Mouse (Mus musculus): ENCODE measurements at regions not wholly inside any gene's neighbourhood (a gene's known extent, or its start where the extent isn't known, plus 50 kb on each side); places are given as distances from the start of the nearest gene placed in this dataset.

DNA sequence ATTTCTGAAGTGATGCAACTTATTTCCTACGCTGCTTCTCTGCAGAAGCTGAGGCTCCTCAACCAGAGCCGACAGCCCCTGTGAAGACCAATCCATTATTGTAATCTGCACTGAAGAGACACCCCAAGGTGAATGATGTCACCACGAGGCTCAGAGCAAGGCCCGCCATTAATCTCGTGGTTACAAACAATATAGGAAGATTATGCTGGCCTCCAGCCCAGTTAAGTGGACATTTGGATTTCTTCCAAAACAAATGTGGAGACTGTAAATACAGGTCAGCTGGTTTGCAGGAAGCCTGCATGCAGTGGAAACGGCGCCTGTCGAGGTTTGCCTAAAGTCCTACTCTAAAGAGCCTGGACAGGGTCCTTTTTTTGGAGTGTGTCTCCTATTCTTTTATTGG lies 390.6 kb upstream of the Zmiz1 start:
- DNase-seq = no peak

GRCm38 (mm10) chr14:25073143-25073542 lies 385.8 kb upstream of the Zmiz1 start:
- no peak for DNase-seq

- no peak for DNase-seq
Measured at GRCm38 (mm10) chr14:25074022-25074800, 384.8 kb upstream of the Zmiz1 start.

DNA sequence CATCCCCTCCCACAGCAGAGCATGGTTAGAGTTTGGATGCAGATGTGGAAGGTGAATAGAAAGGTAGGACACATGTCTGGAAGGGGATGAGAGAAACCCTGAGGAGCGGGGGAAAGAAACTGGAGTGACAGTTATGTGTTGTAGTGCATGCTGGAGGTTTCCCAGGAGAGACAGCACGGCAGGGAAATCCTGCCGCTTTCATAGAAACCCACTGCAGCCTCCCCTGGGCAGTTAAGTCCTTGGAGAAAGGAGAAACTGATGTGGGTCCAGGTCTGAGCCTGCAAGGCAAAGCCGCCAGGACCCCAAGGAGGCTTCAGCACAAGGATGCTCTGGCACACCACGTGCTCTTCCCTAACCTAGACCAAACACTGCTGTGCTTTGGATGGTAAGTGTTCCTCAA lies 384.1 kb upstream of the Zmiz1 start:
- no peak for DNase-seq

DNA sequence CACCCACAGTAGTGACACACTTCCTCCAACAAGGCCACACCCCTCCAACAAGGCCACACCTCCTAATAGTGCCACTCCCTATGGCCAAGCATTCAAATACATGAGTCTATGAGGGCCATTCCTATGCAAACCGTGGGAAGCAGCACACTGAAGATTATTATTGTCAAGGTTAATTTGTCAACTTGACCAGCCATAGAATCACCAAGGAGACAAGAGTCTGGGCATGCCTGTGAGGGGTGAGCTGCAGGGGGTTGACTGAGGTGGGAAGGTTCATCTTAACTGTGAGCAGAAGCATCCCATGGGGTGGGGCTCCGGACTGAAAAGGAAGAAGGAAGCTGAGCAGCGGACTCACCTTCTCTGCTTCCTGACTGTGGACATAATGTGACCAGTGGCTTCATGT lies 378.6 kb upstream of the Zmiz1 start:
- no peak for DNase-seq

DNA sequence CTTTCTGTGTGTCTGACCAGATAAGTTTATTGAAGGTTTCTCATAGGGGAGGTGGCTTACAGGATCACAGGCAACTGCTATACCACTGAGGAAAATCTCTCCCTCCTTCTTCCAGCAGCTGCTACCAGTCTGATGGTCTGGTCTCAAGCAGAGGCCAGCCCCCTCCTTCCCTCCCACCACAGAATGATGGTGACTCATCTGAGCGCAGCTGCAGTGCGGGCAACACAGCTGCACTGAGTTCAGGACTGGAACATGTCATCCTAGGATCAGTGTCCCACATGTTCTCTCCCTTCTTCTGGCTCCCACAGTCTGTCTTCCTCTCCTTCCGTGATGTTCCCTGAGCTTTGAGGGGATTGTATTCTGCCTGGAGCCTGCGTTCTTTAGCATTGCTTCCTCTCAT lies 375.1 kb upstream of the Zmiz1 start:
- DNase-seq = no peak

GRCm38 (mm10) chr14:25096786-25097185 lies 362.2 kb upstream of the Zmiz1 start:
- DNase-seq = no peak

DNA sequence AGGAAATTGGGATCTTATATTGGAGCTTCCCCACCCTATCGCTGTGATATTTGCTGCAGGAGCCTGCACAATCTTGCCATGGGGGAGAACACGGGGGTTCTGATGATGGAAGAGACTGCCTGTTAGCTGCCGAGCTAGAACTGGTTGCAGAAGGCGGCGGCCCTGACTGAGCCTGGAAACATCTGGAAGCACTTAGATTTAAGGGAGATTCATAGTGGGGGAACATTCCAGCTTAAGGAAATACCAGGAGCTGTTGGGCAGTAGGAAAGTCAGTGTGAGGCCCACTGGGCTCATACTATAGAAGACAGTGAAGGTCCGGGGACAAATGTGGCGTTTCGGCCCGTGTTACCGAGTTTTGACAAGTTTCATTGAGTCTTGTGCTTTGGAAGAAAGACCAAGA lies 353.6 kb upstream of the Zmiz1 start:
- no peak for DNase-seq

GRCm38 (mm10) chr14:25106451-25106850 lies 352.5 kb upstream of the Zmiz1 start:
- DNase-seq = no peak

- DNase-seq = peak; percentile 52 to 53
Measured at GRCm38 (mm10) chr14:25108101-25108652, 350.8 kb upstream of the Zmiz1 start.

DNA sequence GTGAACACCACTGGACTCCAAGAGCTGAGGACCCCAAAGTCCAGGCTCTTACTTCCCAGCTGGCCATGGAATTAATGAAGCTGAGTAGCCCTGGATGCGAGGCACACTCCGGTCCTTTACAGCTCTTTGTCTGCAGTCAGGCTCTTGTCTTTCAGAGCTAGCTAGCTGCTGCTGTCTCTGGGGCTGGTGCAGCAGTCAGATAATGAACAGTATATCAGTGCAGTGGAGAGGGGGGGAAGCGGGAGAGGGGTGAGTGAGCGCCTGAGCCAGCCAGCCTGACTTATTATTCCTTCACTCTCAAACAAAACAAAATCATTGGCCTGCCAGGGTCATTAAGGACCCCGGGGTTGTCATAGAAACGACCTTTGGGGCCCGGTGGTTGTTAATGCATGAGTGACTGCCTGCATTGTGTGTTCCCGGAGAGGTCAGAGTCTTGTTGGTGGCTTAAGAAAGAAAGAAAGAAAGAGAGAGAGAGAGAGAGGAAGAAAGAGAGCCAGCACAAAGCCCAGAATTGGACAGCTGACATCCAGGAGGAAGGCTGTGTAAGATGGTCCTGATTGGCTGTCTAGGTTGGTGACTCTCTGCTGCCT lies 350.2 kb upstream of the Zmiz1 start:
- peak in 1 of 2 experiments; percentile 8 for DNase-seq

GRCm38 (mm10) chr14:25109691-25110090 lies 349.3 kb upstream of the Zmiz1 start:
- DNase-seq = no peak

DNA sequence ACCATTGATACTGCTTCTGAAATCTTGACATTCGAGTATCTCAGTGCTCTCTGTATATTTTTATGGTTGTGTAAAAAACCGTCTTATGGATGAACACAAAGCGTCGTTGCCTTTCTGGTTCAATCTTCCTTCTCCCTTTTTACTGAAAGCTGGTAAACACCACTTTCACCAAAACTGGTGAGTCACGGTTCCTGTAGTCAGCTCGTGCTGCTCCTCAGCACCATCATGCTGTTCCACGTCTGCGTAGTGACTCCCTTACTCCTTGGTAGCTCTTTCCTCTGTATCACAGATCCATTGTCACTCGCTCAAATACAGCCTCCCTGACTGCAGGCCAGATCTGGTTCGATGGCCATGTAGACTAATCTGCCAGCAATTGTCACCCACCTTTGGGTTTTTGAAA lies 346.2 kb upstream of the Zmiz1 start:
- DNase-seq = no peak

- DNase-seq = no peak
Measured at GRCm38 (mm10) chr14:25113326-25113725, 345.7 kb upstream of the Zmiz1 start.

DNA sequence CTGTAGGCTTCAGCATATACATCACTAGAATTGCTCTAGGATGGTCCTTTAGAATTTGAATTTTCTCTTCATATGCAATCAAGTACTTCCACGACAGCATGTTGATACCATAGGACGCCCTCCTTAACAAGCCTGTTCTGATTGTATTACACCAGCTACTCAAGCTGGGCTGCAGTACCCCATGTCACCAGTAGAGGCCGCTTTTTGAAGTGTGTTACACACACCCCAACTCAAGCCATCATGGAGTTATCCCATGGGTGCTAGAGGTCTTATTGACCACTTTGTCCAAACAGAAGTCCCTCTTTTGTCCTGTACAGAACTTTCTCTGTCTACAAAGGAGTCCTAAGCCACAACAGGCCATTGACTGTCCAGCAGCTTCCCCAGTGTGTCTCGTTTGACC lies 342.6 kb upstream of the Zmiz1 start:
- peak; percentile 84 for DNase-seq

DNA sequence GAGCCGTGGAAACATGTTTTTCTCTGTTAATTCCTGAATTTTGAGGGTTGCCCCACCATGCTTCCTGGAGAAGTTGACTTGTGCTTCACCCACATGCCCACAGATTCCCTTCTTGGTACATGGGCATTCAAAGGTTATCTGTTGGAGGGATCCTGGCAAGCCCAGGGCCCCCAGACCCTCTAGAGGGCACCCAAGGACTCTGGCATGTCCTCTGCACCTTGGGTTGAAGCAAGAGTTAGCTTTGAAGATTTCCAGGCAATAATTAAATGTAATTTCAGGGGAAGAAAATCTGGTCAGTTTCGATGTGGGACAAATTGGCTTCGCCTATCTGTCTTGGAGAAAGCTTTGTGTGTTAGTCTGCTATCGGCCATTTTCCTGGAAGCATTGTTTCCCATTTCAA lies 339.0 kb upstream of the Zmiz1 start:
- DNase-seq = no peak

GRCm38 (mm10) chr14:25120506-25120905 lies 338.5 kb upstream of the Zmiz1 start:
- DNase-seq = no peak

- no peak for DNase-seq
Measured at GRCm38 (mm10) chr14:25122971-25123535, 335.9 kb upstream of the Zmiz1 start.

- DNase-seq = no peak
Measured at GRCm38 (mm10) chr14:25123541-25124337, 335.2 kb upstream of the Zmiz1 start.

DNA sequence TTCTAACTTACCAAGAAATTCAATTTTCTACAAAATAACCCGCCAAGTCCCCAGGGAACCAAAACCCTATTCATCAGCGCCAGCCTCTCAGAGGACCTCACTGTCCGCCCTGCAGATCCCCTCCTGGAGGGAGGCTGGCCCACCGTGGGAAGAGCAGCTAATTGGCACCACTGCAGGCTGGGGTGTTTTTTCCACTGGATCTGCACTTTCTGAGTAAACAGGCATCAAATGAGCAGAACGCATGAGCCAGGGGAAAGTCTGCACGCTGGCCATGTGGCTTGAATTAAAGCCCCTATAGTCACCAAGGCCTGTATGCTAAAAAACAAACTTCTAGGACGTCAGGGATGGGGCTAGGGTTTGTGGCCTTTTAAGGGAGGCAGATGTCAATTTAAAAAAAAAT lies 332.4 kb upstream of the Zmiz1 start:
- no peak for DNase-seq

DNA sequence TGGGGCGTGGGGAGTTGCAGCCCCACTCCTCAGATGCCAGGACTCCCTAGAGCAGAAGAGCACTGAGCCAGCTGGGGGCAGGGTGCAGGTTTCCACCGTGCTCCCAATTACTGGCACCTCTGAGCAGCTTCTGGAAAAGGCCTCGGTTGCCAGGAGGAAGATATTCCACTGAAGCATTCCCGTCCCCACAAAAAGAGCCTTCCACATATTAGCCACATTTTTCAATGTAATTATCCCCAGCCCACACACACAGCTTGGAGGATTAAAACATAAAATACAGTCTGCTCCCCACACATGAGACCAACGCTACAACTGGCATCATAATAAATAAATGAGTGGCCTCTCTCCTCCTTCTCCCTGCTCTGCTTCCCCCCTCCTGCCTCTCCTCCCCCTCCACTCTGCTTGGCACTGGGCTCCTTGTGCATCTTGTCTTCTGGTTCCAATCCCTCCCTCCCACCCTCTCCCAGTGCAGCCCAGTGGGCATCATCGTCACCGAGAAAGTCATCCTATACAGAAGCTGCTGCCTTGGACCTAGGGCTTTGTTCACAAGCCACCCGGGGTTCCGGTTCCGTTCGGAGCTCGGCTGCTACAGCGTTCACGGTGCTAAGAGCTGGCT lies 331.3 kb upstream of the Zmiz1 start:
- DNase-seq = no peak

DNA sequence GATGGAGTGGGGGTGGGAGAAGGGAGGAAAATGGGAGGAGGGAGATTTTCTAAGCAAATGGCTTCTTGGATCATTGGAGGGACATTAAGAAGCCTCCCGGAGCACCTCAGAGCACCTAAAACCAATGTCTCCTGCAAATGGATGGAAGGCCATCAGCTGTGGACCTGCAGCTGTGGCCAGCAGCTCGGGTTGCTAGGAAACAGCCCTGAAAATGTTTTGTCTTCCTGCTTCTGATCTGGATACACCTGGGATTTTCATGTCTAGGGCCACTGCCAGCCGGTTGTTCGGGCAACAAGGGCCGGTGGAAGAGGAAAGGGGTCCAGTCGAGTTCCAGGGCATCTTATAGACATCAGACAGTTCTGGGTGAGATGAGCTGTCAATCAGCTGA lies 330.8 kb upstream of the Zmiz1 start:
- DNase-seq = no peak

GRCm38 (mm10) chr14:25135371-25135770 lies 323.6 kb upstream of the Zmiz1 start:
- no peak for DNase-seq
